Mouse (Mus musculus) hematopoietic stem cell, adult 5-6 weeks (primary cell): ENCODE measurements around the gene Ccdc116. TPM values are rescaled to one million over a fixed set of nuclear protein-coding genes. Genes with fewer than 3 reads are reported as not detected.

Experiments
- ATAC-seq, 2 experiments: fragments of 125-278 bp in 1 of 2; replicated peaks in 1 of 2; 2 replicates each; pipeline ENCODE4 v1.8.0; 2016 to 2017; ENCODE audit warnings: inconsistent platforms in 2 of 2, mild to moderate bottlenecking in 2 of 2, moderate number of reproducible peaks in 2 of 2, low read depth in 1 of 2, moderate TSS enrichment in 1 of 2; ENCODE audit not compliant: low FRiP score in 2 of 2, poor library complexity in 2 of 2, severe bottlenecking in 2 of 2, insufficient read depth in 1 of 2, low TSS enrichment in 1 of 2
- total RNA-seq: library from RNA; stranded (forward); fragments of 172-1452, 232-1000 nt; gene quantifications from 2 replicates; pipeline ENCODE4 v1.2.3, GENCODE M21; 2017

Gene Ccdc116
- total RNA-seq, 1 experiment from 2014 or later: 0.35 TPM

- no peak for ATAC-seq
Observed at GRCm38 (mm10) chr16:17137355-17137754, 9.7 kb downstream of the Ccdc116 start.

- no peak for ATAC-seq
Observed at GRCm38 (mm10) chr16:17132906-17133200, 14.2 kb downstream of the Ccdc116 start.

GRCm38 (mm10) chr16:17132089-17132905 lies 14.7 kb downstream of the Ccdc116 start, which contains the start of gene Sdf2l1:
Sdf2l1 (minus strand) TSS chr16:17132383.
- ATAC-seq: peak; percentile 98 to 99

- ATAC-seq: peak; percentile 30 to 44; a peak in 3 of 4 replicates
Observed at GRCm38 (mm10) chr16:17131191-17132088, 15.6 kb downstream of the Ccdc116 start.

- ATAC-seq: no peak
Observed at GRCm38 (mm10) chr16:17127292-17127691, 19.7 kb downstream of the Ccdc116 start.

- peak; percentile 96 to 98 for ATAC-seq
Observed at GRCm38 (mm10) chr16:17124871-17125520, 22.0 kb downstream of the Ccdc116 start, which contains the start of gene 2610318N02Rik. 2610318N02Rik (minus strand) TSS chr16:17125167.

- peak in 1 of 2 experiments; percentile 9; a peak in 1 of 4 replicates for ATAC-seq
Observed at GRCm38 (mm10) chr16:17124119-17124870, 22.7 kb downstream of the Ccdc116 start.

GRCm38 (mm10) chr16:17121569-17121968 lies 25.5 kb downstream of the Ccdc116 start:
- ATAC-seq: no peak

- no peak for ATAC-seq
Observed at GRCm38 (mm10) chr16:17117309-17117799, 29.7 kb downstream of the Ccdc116 start.

- peak; percentile 78 to 91 for ATAC-seq
Observed at GRCm38 (mm10) chr16:17110771-17111743, 36.0 kb downstream of the Ccdc116 start, which contains the start of gene Ppil2. Ppil2 (minus strand) TSS chr16:17111257.

GRCm38 (mm10) chr16:17104600-17104999 lies 42.4 kb downstream of the Ccdc116 start:
- no peak for ATAC-seq

- no peak for ATAC-seq
Observed at GRCm38 (mm10) chr16:17102630-17103220, 44.3 kb downstream of the Ccdc116 start.

- ATAC-seq: no peak
Observed at GRCm38 (mm10) chr16:17096938-17097337, 50.1 kb downstream of the Ccdc116 start.
